Mouse (Mus musculus): ENCODE results near the gene Nxph4. TPM values are rescaled to one million over a fixed set of nuclear protein-coding genes. Genes with fewer than 3 reads are reported as not detected.

Nxph4 gene
- 38.9 and 40.2 TPM in 2 replicates for polyA plus RNA-seq (2015; fragmentation: Nextera tagmentation; extraction: Ambion mirVana)

GRCm38 (mm10) chr10:127534036-127534928 is at the start of gene Nxph4:
Gene Nxph4, minus strand, starts transcription at chr10:127534559.
- peaks cover 54% of the 10 kb centered on the region for H3K27me3 ChIP-seq
- ATAC-seq (replicated peaks) = 0 out of 2 replicates have a peak, but pooled peaks have one; percentile 12

GRCm38 (mm10) chr10:127583649-127584048 is 49.3 kb upstream of the Nxph4 start:
- Histone ChIP-seq H3K4me1 (no peaks in the 10 kb centered on the region), H3K27ac (replicated peaks) (no peak overlapping the region), H3K27me3 (no peaks in the 10 kb centered on the region), H3K4me3 (no peak overlapping the region), H3K36me3 (peaks cover 87% of the 10 kb centered on the region), H3K4me2 (replicated peaks) (no peak overlapping the region), H3K9ac (replicated peaks) (no peak overlapping the region), H3K9me3 (no peaks in the 10 kb centered on the region)
- no peak for ATAC-seq (replicated peaks)
- 88% methylated on average over 8 of the region's 8 CpGs for WGBS

More at GRCm38 (mm10) chr10:127534036-127534928, at the start of gene Nxph4:
- Histone ChIP-seq H3K9me3 (no peaks in the 10 kb centered on the region), H3K4me1 (peaks cover 61% of the 10 kb centered on the region), H3K4me2 (replicated peaks) (peak within 1 kb of the TSS; percentile 94), H3K9ac (replicated peaks) (peak within 1 kb of the TSS; percentile 57), H3K36me3 (peaks cover 10% of the 10 kb centered on the region), H3K27ac (replicated peaks) (peak within 1 kb of the TSS; percentile 43), H3K4me3 (peak within 1 kb of the TSS; percentile 56)
- under 1% methylated on average over 59 of the region's 78 CpGs for WGBS

GRCm38 (mm10) chr10:127581291-127581690 is 46.9 kb upstream of the Nxph4 start:
- H3K9me3 ChIP-seq = no peaks in the 10 kb centered on the region
- H3K4me1 ChIP-seq = no peaks in the 10 kb centered on the region
- peaks cover 90% of the 10 kb centered on the region for H3K36me3 ChIP-seq
- H3K4me2 ChIP-seq (replicated peaks) = no peak overlapping the region
- WGBS = 96% methylated on average over 9 of the region's 9 CpGs
- no peak for ATAC-seq (replicated peaks)
- no peak overlapping the region for H3K27ac ChIP-seq (replicated peaks)
- no peak overlapping the region for H3K9ac ChIP-seq (replicated peaks)
- H3K27me3 ChIP-seq = no peaks in the 10 kb centered on the region
- no peak overlapping the region for H3K4me3 ChIP-seq

- H3K9ac ChIP-seq (replicated peaks) = no peak overlapping the region
- WGBS = 93% methylated on average over 15 of the region's 15 CpGs
- no peak overlapping the region for H3K27ac ChIP-seq (replicated peaks)
- H3K4me2 ChIP-seq (replicated peaks) = no peak overlapping the region
- H3K9me3 ChIP-seq = no peaks in the 10 kb centered on the region
- no peak for ATAC-seq (replicated peaks)
- no peaks in the 10 kb centered on the region for H3K27me3 ChIP-seq
- H3K4me3 ChIP-seq = no peak overlapping the region
- no peaks in the 10 kb centered on the region for H3K4me1 ChIP-seq
- peaks cover 96% of the 10 kb centered on the region for H3K36me3 ChIP-seq
Observed at GRCm38 (mm10) chr10:127577982-127578381, 43.6 kb upstream of the Nxph4 start.

GRCm38 (mm10) chr10:127577156-127577555 is 42.8 kb upstream of the Nxph4 start:
- Histone ChIP-seq H3K9ac (replicated peaks) (no peak overlapping the region), H3K4me3 (no peak overlapping the region), H3K4me1 (no peaks in the 10 kb centered on the region), H3K27me3 (no peaks in the 10 kb centered on the region), H3K4me2 (replicated peaks) (no peak overlapping the region), H3K27ac (replicated peaks) (no peak overlapping the region), H3K9me3 (no peaks in the 10 kb centered on the region), H3K36me3 (peaks cover 98% of the 10 kb centered on the region)
- WGBS = 88% methylated on average over 9 of the region's 9 CpGs
- no peak for ATAC-seq (replicated peaks)

GRCm38 (mm10) chr10:127576381-127576961 is 42.1 kb upstream of the Nxph4 start:
- Histone ChIP-seq H3K9me3 (no peaks in the 10 kb centered on the region), H3K27ac (replicated peaks) (no peak overlapping the region), H3K4me3 (no peak overlapping the region), H3K4me2 (replicated peaks) (no peak overlapping the region), H3K27me3 (no peaks in the 10 kb centered on the region), H3K9ac (replicated peaks) (no peak overlapping the region), H3K4me1 (no peaks in the 10 kb centered on the region), H3K36me3 (peaks cover 97% of the 10 kb centered on the region)
- 69% methylated on average over 18 of the region's 18 CpGs for WGBS
- no peak for ATAC-seq (replicated peaks)

- 94% methylated on average over 7 of the region's 7 CpGs for WGBS
- no peak overlapping the region for H3K9ac ChIP-seq (replicated peaks)
- H3K4me3 ChIP-seq = no peak overlapping the region
- H3K4me1 ChIP-seq = no peaks in the 10 kb centered on the region
- no peaks in the 10 kb centered on the region for H3K9me3 ChIP-seq
- no peaks in the 10 kb centered on the region for H3K27me3 ChIP-seq
- no peak overlapping the region for H3K4me2 ChIP-seq (replicated peaks)
- H3K36me3 ChIP-seq = peaks cover 97% of the 10 kb centered on the region
- no peak for ATAC-seq (replicated peaks)
- H3K27ac ChIP-seq (replicated peaks) = no peak overlapping the region
Observed at GRCm38 (mm10) chr10:127575741-127576140, 41.4 kb upstream of the Nxph4 start.

- Histone ChIP-seq H3K27ac (replicated peaks) (no peak overlapping the region), H3K27me3 (no peaks in the 10 kb centered on the region), H3K4me1 (no peaks in the 10 kb centered on the region), H3K4me3 (no peak overlapping the region), H3K4me2 (replicated peaks) (no peak overlapping the region), H3K9me3 (no peaks in the 10 kb centered on the region), H3K36me3 (peaks cover 86% of the 10 kb centered on the region), H3K9ac (replicated peaks) (no peak overlapping the region)
- no peak for ATAC-seq (replicated peaks)
- WGBS = 95% methylated on average over 5 of the region's 5 CpGs
Observed at GRCm38 (mm10) chr10:127572281-127572680, 37.9 kb upstream of the Nxph4 start.

- no peak for ATAC-seq (replicated peaks)
- H3K27me3 ChIP-seq = no peaks in the 10 kb centered on the region
- H3K4me1 ChIP-seq = no peaks in the 10 kb centered on the region
- no peak overlapping the region for H3K27ac ChIP-seq (replicated peaks)
- H3K9ac ChIP-seq (replicated peaks) = no peak overlapping the region
- H3K36me3 ChIP-seq = peaks cover 86% of the 10 kb centered on the region
- no peaks in the 10 kb centered on the region for H3K9me3 ChIP-seq
- 91% methylated on average over 17 of the region's 17 CpGs for WGBS
- H3K4me3 ChIP-seq = no peak overlapping the region
- H3K4me2 ChIP-seq (replicated peaks) = no peak overlapping the region
Observed at GRCm38 (mm10) chr10:127570937-127571641, 36.7 kb upstream of the Nxph4 start.

- Histone ChIP-seq H3K36me3 (peaks cover 83% of the 10 kb centered on the region), H3K4me3 (no peak overlapping the region), H3K9me3 (no peaks in the 10 kb centered on the region), H3K9ac (replicated peaks) (no peak overlapping the region), H3K4me1 (no peaks in the 10 kb centered on the region), H3K27me3 (no peaks in the 10 kb centered on the region), H3K27ac (replicated peaks) (no peak overlapping the region), H3K4me2 (replicated peaks) (no peak overlapping the region)
- no peak for ATAC-seq (replicated peaks)
- whole genome bisulfite sequencing = 91% methylated on average over 6 of the region's 6 CpGs
Observed at GRCm38 (mm10) chr10:127570384-127570783, 36.0 kb upstream of the Nxph4 start.

GRCm38 (mm10) chr10:127569450-127569849 is 35.1 kb upstream of the Nxph4 start:
- Histone ChIP-seq H3K4me1 (no peaks in the 10 kb centered on the region), H3K27me3 (no peaks in the 10 kb centered on the region), H3K9me3 (no peaks in the 10 kb centered on the region), H3K27ac (replicated peaks) (no peak overlapping the region), H3K9ac (replicated peaks) (no peak overlapping the region), H3K36me3 (peaks cover 78% of the 10 kb centered on the region), H3K4me3 (no peak overlapping the region), H3K4me2 (replicated peaks) (no peak overlapping the region)
- 40% methylated on average over 3 of the region's 3 CpGs for whole genome bisulfite sequencing
- no peak; the same call in 1 of the 2 replicates for ATAC-seq (replicated peaks)

Measured in forebrain, embryonic 15.5 days (tissue).